Mouse (Mus musculus): ENCODE measurements around the gene Olfr1311. TPM values are rescaled to one million over a fixed set of nuclear protein-coding genes. Genes with fewer than 3 reads are reported as not detected.
"Not testable (repeated sequence)": the region's sequence is repeated elsewhere in the genome, so short reads cannot be mapped to it uniquely, and the experiment has no call there.

Gene Olfr1311
- not detected for polyA plus RNA-seq (2017; shearing (Covaris generic))

GRCm38 (mm10) chr2:112024312-112024711, at the start of gene Olfr1311:
TSS of gene Olfr1311 (minus strand) at chr2:112024412.
- ATAC-seq = no peak

GRCm38 (mm10) chr2:112050138-112050537, 25.9 kb upstream of the Olfr1311 start, which contains the start of gene Olfr1312:
TSS of gene Olfr1312 (minus strand) at chr2:112050238.
- ATAC-seq = no peak

DNA sequence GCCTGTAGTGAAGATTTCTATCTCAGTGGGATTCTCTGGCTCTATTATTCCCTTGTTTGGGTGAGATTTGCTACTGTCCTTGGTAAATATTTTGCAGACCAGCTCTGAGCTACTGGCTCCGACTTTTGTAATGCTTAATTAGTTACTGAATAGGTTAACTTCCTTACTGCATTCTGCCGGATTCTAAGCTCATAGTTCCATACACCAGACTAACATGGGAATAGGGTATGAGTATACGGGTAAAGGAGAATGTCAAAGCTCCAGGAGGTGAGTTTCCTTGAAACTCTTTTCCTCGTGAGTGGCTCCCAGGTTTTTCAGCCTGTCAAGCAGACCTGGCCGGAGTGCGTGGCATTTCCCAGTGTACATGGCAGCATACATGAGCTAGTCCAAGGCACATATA, 2.8 kb upstream of the Olfr1311 start:
- not testable (repeated sequence) for ATAC-seq

DNA sequence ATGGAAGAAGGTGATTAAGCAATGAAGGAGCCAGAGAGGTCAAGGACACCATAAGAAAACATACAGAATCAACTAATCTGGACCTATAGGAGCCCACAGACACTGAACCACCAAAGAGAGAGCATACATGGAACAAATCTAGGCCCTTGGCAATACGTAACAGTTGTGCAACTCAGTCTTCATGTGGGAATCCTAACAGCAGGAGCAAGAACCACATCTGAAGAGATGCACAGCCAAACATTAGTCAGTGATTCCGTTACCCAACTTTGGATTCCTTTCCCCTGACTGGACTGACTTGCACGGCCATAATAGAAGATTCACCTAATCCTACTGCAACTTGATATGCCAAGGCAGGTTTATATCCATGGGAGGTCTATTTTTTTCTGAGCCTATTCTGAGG, 9.3 kb downstream of the Olfr1311 start:
- no peak for ATAC-seq

DNA sequence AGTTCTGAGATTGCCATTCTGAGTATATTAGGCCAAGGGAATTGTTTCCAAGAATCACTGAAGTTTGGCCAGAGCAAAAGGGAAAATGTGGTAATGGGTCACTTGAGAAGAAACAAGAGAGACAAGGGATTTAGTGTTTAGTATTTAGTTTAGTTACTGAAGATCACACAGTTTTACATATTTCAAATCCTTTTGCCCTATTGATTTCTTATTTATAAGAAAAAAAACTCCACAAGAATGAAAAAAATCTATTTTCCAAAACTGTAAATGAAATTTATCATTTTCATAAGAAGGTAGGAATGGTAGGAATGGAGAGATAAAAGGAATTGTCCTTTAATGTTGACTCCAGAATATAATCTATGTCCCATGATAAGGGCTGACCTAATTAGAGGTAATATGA, 11.6 kb downstream of the Olfr1311 start, which contains the start of gene Olfr1310:
Gene Olfr1310, minus strand, starts transcription at position 101 of the 400 bp plus-strand sequence.
- ATAC-seq = no peak

DNA sequence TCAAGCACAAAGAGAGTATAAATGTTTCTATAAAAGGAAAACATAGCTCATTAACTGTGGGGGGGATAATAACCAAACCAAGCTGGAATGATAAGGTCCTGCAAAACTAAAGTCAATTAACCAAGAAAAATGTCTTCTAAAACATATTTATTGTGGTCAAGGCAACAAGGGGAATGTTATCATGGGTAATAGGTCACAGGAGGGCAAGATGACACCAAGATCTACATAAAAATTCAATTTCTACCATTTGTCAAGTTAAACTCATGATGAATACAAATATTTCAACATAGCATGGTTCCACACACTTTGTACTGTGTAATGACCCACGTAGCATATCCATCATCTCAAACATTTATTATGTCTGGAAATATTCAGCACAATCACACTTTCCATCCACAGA, 34.0 kb downstream of the Olfr1311 start, which contains the start of gene Olfr1309:
Gene Olfr1309, minus strand, starts transcription at position 101 of the 400 bp plus-strand sequence.
- ATAC-seq = no peak

Other genes with a start within 250 kb of the Olfr1311 start
- not detected for gene Olfr1302, start 247.0 kb downstream of the Olfr1311 start, polyA plus RNA-seq (2017; shearing (Covaris generic))
- gene Olfr1303, start 204.1 kb downstream of the Olfr1311 start, polyA plus RNA-seq (2017; shearing (Covaris generic)) = not detected
- not detected for gene Olfr1305, start 147.3 kb downstream of the Olfr1311 start, polyA plus RNA-seq (2017; shearing (Covaris generic))
- gene Olfr1306, start 108.1 kb downstream of the Olfr1311 start, polyA plus RNA-seq (2017; shearing (Covaris generic)) = under 1 TPM in 1 of 3 experiments, not detected in 2; 0.19 TPM
- under 1 TPM in 2 of 3 experiments, not detected in 1; 0.05 TPM for gene Olfr1307, start 75.0 kb downstream of the Olfr1311 start, polyA plus RNA-seq (2017; shearing (Covaris generic))
- not detected for gene Olfr1308, start 59.5 kb downstream of the Olfr1311 start, polyA plus RNA-seq (2017; shearing (Covaris generic))
- not detected for gene Olfr1309, start 34.1 kb downstream of the Olfr1311 start, polyA plus RNA-seq (2017; shearing (Covaris generic))
- gene Olfr1310, start 11.7 kb downstream of the Olfr1311 start, polyA plus RNA-seq (2017; shearing (Covaris generic)) = under 1 TPM in 1 of 3 experiments, not detected in 2; 0.09 TPM
- not detected for gene Olfr1312, start 25.8 kb upstream of the Olfr1311 start, polyA plus RNA-seq (2017; shearing (Covaris generic))
- not detected for gene Olfr1313, start 53.4 kb upstream of the Olfr1311 start, polyA plus RNA-seq (2017; shearing (Covaris generic))
- gene Olfr1314, start 72.4 kb upstream of the Olfr1311 start, polyA plus RNA-seq (2017; shearing (Covaris generic)) = not detected
- not detected for gene Olfr1315-ps1, start 91.0 kb upstream of the Olfr1311 start, polyA plus RNA-seq (2017; shearing (Covaris generic))
- gene Olfr1316, start 110.6 kb upstream of the Olfr1311 start, polyA plus RNA-seq (2017; shearing (Covaris generic)) = not detected
- gene Olfr1317, start 115.9 kb upstream of the Olfr1311 start, polyA plus RNA-seq (2017; shearing (Covaris generic)) = not detected
- not detected for gene Olfr1318, start 129.8 kb upstream of the Olfr1311 start, polyA plus RNA-seq (2017; shearing (Covaris generic))
- gene Lpcat4, start 215.1 kb upstream of the Olfr1311 start, polyA plus RNA-seq (2017; shearing (Covaris generic)) = 10 to 100 TPM; 30.4 to 45.0 (median 34.4) TPM
- not detected for gene Nutm1, start 234.9 kb upstream of the Olfr1311 start, polyA plus RNA-seq (2017; shearing (Covaris generic))
- gene Nop10, start 237.5 kb upstream of the Olfr1311 start, polyA plus RNA-seq (2017; shearing (Covaris generic)) = 100 to 1,000 TPM; 152 to 243 (median 201) TPM
- gene Slc12a6, start 241.4 kb upstream of the Olfr1311 start, polyA plus RNA-seq (2017; shearing (Covaris generic)) = 10 to 100 TPM; 37.3 to 57.5 (median 52.3) TPM
- not detected for gene Gm21985, start 241.9 kb upstream of the Olfr1311 start, polyA plus RNA-seq (2017; shearing (Covaris generic))